Mouse (Mus musculus): ENCODE results near the gene Nmur1.
A peak's percentile ranks its signal among the peaks of the same experiment; 100 is the strongest.

GRCm38 (mm10) chr1:86441980-86442831 is 16.2 kb upstream of the Nmur1 start:
- TF ChIP-seq POLR2A (IDR thresholded peaks at IDR 0.05; ENCODE audit: control insufficient read depth in 1 of 2, insufficient read depth in 1 of 2, low read depth in 1 of 2, low read length in 2 of 2, poor library complexity in 1 of 2) (peak; percentile 65 to 74; a peak in 3 of 4 replicates), SMC3 (IDR thresholded peaks at IDR 0.05; ENCODE audit: low read depth, low read length) (no peak), CHD2 (IDR thresholded peaks at IDR 0.05; ENCODE audit: low read length) (no peak)
